Mouse (Mus musculus): ENCODE results near the gene Dhrs3. TPM values are rescaled to one million over a fixed set of nuclear protein-coding genes. Genes with fewer than 3 reads are reported as not detected.

Dhrs3 gene
- polyA plus RNA-seq (2015; fragmentation: Nextera tagmentation; extraction: Ambion mirVana), result 27.4 and 41.6 TPM in 2 replicates

DNA sequence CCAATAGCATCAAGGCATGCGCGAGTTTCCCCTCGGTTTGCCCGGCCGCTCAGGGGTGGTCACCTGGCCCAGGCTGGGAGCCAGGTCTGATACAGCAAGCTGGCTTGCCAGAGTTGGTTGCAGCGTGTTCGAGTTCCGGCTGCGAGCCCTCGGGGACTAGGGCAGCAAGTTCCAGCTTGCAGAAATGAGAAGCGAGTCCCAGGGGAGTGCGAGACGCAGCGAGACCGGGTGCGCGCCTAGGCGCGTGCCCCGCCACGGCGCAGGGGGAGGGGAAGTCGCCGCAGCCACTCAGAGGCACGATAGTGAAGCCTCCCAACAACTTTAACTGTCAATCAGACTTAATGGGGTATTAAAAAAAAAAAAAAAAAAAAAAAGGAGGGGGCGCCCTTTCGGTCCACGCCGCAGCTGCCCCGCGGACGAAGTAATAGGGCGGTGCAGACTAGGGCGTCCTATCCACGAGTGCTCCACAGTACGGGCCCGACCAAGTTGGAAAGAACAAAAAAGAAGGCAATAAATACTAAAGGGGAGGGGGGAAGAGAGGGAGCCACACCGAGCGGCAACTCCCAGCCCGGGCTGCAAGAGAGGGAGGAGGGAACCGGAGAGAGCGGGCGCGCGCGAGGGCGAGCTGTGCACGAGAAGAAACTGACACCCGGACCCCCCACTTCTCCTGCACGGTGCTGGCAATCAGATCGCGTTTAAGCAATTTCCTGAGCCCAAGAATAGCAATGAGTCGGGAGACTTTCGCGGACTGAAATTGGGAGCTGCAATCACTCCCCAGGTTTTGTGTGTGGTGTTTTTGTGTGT lies at the start of gene Dhrs3:
Gene Dhrs3, plus strand, starts transcription at position 695 of the 804 bp plus-strand sequence.
- H3K4me1 ChIP-seq (ENCODE audit: control insufficient read depth, insufficient read depth, low read length), result peaks cover 18% of the 10 kb centered on the region
- peak; percentile 70 for ATAC-seq
- no peaks in the 10 kb centered on the region for H3K36me3 ChIP-seq (ENCODE audit: control insufficient read depth, insufficient read depth, low read length)
- peak within 1 kb of the TSS; percentile 57 for H3K27ac ChIP-seq (ENCODE audit: low read length)
- under 1% methylated on average over 48 of the region's 55 CpGs for WGBS
- H3K4me2 ChIP-seq (ENCODE audit: low read length), result peak within 1 kb of the TSS; percentile 95
- H3K9ac ChIP-seq (ENCODE audit: low read depth, low read length), result peak within 1 kb of the TSS; percentile 55
- H3K27me3 ChIP-seq (ENCODE audit: control insufficient read depth, insufficient read depth, low read depth, low read length), result peaks cover 16% of the 10 kb centered on the region
- H3K4me3 ChIP-seq (ENCODE audit: low read depth, low read length), result peak within 1 kb of the TSS; percentile 49
- H3K9me3 ChIP-seq (replicated peaks; ENCODE audit: control insufficient read depth, low read length, poor library complexity, severe bottlenecking), result no peaks in the 10 kb centered on the region

DNA sequence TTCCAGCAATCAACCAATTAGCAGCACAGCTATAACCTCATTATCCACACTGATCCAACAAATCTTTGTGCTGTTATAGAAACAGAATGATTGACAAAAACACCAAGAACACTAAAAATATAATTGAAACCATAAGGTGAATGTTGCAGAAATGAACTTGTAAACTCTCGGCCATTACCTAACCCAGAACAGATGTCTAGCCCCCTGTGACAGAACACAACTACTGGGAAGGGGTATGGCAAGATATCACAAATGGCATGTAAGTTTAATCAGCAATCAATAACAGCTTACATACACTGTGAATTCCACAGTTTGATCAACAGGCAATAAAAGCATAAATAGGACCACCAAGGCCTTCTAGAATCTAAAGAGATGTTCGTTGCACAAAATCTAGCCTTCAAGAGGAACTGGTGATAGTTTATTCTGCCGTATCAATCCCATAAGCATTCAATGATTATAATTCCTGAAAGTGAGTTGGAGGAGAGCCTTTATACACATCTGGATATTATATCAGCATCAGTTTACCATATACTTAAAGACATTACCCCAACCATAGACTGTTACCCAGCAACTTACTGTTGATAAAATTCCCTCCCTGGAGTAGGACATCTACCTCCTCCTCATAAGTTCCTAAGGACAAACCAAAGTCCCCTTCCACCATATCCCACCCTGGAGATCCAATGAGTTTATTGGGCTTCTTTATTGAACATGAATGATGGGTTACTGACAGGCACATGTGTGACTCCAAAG lies 30.7 kb upstream of the Dhrs3 start:
- H3K4me3 ChIP-seq (ENCODE audit: low read depth, low read length), result no peak overlapping the region
- no peak for ATAC-seq
- H3K9ac ChIP-seq (ENCODE audit: low read depth, low read length), result no peak overlapping the region
- H3K4me2 ChIP-seq (ENCODE audit: low read length), result no peak overlapping the region
- no peaks in the 10 kb centered on the region for H3K4me1 ChIP-seq (ENCODE audit: control insufficient read depth, insufficient read depth, low read length)
- H3K9me3 ChIP-seq (replicated peaks; ENCODE audit: control insufficient read depth, low read length, poor library complexity, severe bottlenecking), result no peaks in the 10 kb centered on the region
- no peak overlapping the region for H3K27ac ChIP-seq (ENCODE audit: low read length)
- H3K36me3 ChIP-seq (ENCODE audit: control insufficient read depth, insufficient read depth, low read length), result no peaks in the 10 kb centered on the region
- WGBS, result 90% methylated on average over 3 of the region's 3 CpGs
- H3K27me3 ChIP-seq (ENCODE audit: control insufficient read depth, insufficient read depth, low read depth, low read length), result no peaks in the 10 kb centered on the region

DNA sequence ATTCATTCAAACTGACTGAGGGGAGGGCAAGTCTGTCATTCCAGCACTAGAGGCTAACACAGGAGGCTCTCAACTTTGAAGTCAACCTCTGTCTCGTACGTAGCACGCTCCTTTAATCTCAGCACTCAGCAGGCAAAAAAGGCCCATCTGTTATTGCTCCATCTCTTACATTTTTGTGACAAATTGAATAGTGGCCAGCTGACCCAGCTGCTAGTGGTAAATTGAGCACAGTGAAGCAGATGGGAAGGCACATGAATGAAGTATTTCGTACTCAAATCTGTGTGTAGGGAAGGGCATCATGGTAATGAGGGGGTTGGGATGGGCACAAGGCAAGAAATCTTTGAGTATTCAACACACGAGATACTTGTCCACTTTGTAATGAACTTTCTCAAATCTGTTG lies 24.7 kb upstream of the Dhrs3 start:
- H3K9ac ChIP-seq (ENCODE audit: low read depth, low read length), result no peak overlapping the region
- H3K9me3 ChIP-seq (replicated peaks; ENCODE audit: control insufficient read depth, low read length, poor library complexity, severe bottlenecking), result no peaks in the 10 kb centered on the region
- no peak overlapping the region for H3K4me2 ChIP-seq (ENCODE audit: low read length)
- no peaks in the 10 kb centered on the region for H3K4me1 ChIP-seq (ENCODE audit: control insufficient read depth, insufficient read depth, low read length)
- H3K36me3 ChIP-seq (ENCODE audit: control insufficient read depth, insufficient read depth, low read length), result no peaks in the 10 kb centered on the region
- WGBS, result 67% methylated on average over 5 of the region's 5 CpGs
- H3K27me3 ChIP-seq (ENCODE audit: control insufficient read depth, insufficient read depth, low read depth, low read length), result no peaks in the 10 kb centered on the region
- no peak overlapping the region for H3K27ac ChIP-seq (ENCODE audit: low read length)
- H3K4me3 ChIP-seq (ENCODE audit: low read depth, low read length), result no peak overlapping the region
- ATAC-seq, result no peak

DNA sequence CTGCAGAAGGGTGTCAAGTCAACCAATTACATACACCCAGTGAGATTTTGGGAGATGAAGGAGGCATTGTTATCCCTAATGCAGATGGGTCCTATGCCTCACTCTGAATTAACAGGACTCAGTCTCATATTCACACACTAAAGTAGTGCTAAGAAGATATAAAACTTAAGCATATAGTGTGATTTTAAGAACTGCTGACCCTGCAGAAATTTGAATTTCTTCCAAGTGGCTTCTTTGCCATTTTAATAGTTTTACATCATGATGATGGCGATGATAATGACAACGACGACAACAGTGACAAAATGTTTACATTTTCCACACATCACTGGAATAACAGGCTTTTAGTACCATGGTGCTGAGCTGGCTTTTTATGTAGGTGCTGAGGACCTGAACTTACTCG lies 24.0 kb upstream of the Dhrs3 start:
- H3K27ac ChIP-seq (ENCODE audit: low read length), result no peak overlapping the region
- H3K9me3 ChIP-seq (replicated peaks; ENCODE audit: control insufficient read depth, low read length, poor library complexity, severe bottlenecking), result no peaks in the 10 kb centered on the region
- no peak overlapping the region for H3K4me3 ChIP-seq (ENCODE audit: low read depth, low read length)
- 92% methylated on average over 4 of the region's 4 CpGs for WGBS
- no peak for ATAC-seq
- H3K9ac ChIP-seq (ENCODE audit: low read depth, low read length), result no peak overlapping the region
- no peaks in the 10 kb centered on the region for H3K27me3 ChIP-seq (ENCODE audit: control insufficient read depth, insufficient read depth, low read depth, low read length)
- no peaks in the 10 kb centered on the region for H3K4me1 ChIP-seq (ENCODE audit: control insufficient read depth, insufficient read depth, low read length)
- H3K36me3 ChIP-seq (ENCODE audit: control insufficient read depth, insufficient read depth, low read length), result no peaks in the 10 kb centered on the region
- no peak overlapping the region for H3K4me2 ChIP-seq (ENCODE audit: low read length)

DNA sequence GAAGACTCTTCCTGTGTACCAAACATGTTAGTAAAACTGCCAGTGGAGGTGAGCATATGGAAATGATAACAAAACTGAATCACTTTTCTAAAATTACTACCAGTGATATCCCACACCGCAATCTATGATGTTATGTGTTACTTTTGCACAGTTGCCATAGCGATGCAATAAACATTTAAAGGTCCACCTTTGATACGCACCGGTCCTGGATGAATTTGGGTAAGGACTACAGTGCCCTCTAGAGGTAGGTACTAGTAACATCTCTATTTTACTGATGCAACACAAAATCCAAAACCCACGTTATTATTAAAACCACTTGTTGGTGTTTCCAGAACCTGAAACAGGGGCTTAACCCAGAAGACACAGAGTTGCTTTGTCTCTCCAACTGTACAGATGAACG lies 19.7 kb upstream of the Dhrs3 start:
- no peak overlapping the region for H3K27ac ChIP-seq (ENCODE audit: low read length)
- H3K4me3 ChIP-seq (ENCODE audit: low read depth, low read length), result no peak overlapping the region
- no peak overlapping the region for H3K9ac ChIP-seq (ENCODE audit: low read depth, low read length)
- no peaks in the 10 kb centered on the region for H3K27me3 ChIP-seq (ENCODE audit: control insufficient read depth, insufficient read depth, low read depth, low read length)
- H3K36me3 ChIP-seq (ENCODE audit: control insufficient read depth, insufficient read depth, low read length), result no peaks in the 10 kb centered on the region
- 42% methylated on average over 6 of the region's 6 CpGs for WGBS
- H3K4me1 ChIP-seq (ENCODE audit: control insufficient read depth, insufficient read depth, low read length), result no peaks in the 10 kb centered on the region
- no peak overlapping the region for H3K4me2 ChIP-seq (ENCODE audit: low read length)
- no peaks in the 10 kb centered on the region for H3K9me3 ChIP-seq (replicated peaks; ENCODE audit: control insufficient read depth, low read length, poor library complexity, severe bottlenecking)
- ATAC-seq, result no peak

DNA sequence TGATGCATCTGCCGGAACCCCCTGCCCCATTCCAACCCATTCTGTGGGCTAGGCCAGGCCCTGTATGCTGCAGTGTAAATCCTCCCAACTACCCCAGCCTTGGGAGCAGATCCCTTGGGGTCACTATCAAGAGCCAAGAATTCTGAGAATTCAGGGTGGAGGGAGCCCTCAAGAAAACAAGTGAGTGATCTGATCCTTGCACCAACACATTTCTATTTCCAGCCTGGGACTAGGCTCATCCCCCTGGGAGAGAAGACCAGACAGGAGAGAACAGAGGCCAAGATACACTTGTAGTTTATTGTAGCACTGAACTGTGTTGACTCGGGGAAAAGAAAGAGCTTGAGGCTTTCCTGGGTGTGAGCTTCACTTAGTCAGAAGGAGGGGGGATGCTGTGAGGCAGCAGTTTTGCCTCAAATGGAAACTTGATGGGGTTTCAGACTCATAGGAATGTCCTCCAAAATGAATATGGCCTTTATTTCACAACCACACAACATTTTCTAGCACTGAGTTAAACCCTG lies 17.0 kb upstream of the Dhrs3 start:
- H3K36me3 ChIP-seq (ENCODE audit: control insufficient read depth, insufficient read depth, low read length), result no peaks in the 10 kb centered on the region
- no peaks in the 10 kb centered on the region for H3K4me1 ChIP-seq (ENCODE audit: control insufficient read depth, insufficient read depth, low read length)
- H3K27ac ChIP-seq (ENCODE audit: low read length), result no peak overlapping the region
- H3K9me3 ChIP-seq (replicated peaks; ENCODE audit: control insufficient read depth, low read length, poor library complexity, severe bottlenecking), result no peaks in the 10 kb centered on the region
- WGBS, result 86% methylated on average over 2 of the region's 2 CpGs
- no peaks in the 10 kb centered on the region for H3K27me3 ChIP-seq (ENCODE audit: control insufficient read depth, insufficient read depth, low read depth, low read length)
- no peak overlapping the region for H3K9ac ChIP-seq (ENCODE audit: low read depth, low read length)
- H3K4me3 ChIP-seq (ENCODE audit: low read depth, low read length), result no peak overlapping the region
- H3K4me2 ChIP-seq (ENCODE audit: low read length), result no peak overlapping the region
- ATAC-seq, result no peak

DNA sequence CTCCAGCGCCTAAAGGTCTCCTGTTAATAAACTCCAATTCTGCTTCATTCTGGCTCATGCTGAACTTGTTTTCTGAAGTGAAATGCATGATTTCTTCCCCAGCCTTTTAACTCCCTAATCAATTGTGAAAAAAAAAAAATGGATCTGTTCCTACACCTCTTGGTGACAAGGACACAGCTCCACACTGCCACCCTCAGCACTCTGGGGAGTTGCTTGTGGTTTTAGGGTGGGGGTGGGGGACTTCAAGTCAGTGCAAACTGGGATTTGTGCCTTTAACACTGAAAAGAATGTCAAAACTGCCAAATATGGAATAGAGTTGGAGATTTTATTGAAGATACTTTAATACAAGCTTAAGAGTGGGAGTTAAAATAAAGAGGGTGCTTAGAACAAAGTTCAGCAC lies 13.1 kb upstream of the Dhrs3 start:
- no peak overlapping the region for H3K9ac ChIP-seq (ENCODE audit: low read depth, low read length)
- H3K36me3 ChIP-seq (ENCODE audit: control insufficient read depth, insufficient read depth, low read length), result no peaks in the 10 kb centered on the region
- H3K4me2 ChIP-seq (ENCODE audit: low read length), result no peak overlapping the region
- H3K9me3 ChIP-seq (replicated peaks; ENCODE audit: control insufficient read depth, low read length, poor library complexity, severe bottlenecking), result no peaks in the 10 kb centered on the region
- no peak overlapping the region for H3K27ac ChIP-seq (ENCODE audit: low read length)
- ATAC-seq, result no peak
- 32% methylated on average over 1 of the region's 1 CpGs for WGBS
- no peaks in the 10 kb centered on the region for H3K4me1 ChIP-seq (ENCODE audit: control insufficient read depth, insufficient read depth, low read length)
- H3K27me3 ChIP-seq (ENCODE audit: control insufficient read depth, insufficient read depth, low read depth, low read length), result no peaks in the 10 kb centered on the region
- H3K4me3 ChIP-seq (ENCODE audit: low read depth, low read length), result no peak overlapping the region

DNA sequence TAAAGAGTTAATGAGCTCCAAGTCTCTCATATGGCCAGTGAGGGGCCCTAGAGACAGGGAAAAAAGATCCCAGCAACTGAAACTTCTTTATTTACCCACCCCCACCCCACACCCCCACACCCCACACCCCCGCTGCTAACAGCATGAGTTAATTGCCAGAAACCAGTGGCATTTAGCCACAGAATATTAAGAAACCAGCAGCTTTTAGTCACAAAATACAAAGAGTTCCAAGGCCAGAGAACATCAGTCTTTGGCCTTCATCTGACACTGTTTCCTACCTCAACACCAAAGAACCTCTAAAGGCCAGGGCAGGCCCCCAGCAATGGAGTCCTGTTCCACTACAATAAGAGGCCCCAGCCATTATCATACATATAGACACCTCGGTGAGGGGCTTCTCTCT lies 11.3 kb upstream of the Dhrs3 start:
- no peaks in the 10 kb centered on the region for H3K4me1 ChIP-seq (ENCODE audit: control insufficient read depth, insufficient read depth, low read length)
- WGBS, result 82% methylated on average over 2 of the region's 2 CpGs
- no peaks in the 10 kb centered on the region for H3K27me3 ChIP-seq (ENCODE audit: control insufficient read depth, insufficient read depth, low read depth, low read length)
- H3K36me3 ChIP-seq (ENCODE audit: control insufficient read depth, insufficient read depth, low read length), result no peaks in the 10 kb centered on the region
- no peak overlapping the region for H3K4me3 ChIP-seq (ENCODE audit: low read depth, low read length)
- no peaks in the 10 kb centered on the region for H3K9me3 ChIP-seq (replicated peaks; ENCODE audit: control insufficient read depth, low read length, poor library complexity, severe bottlenecking)
- ATAC-seq, result no peak
- H3K4me2 ChIP-seq (ENCODE audit: low read length), result no peak overlapping the region
- no peak overlapping the region for H3K9ac ChIP-seq (ENCODE audit: low read depth, low read length)
- H3K27ac ChIP-seq (ENCODE audit: low read length), result no peak overlapping the region

DNA sequence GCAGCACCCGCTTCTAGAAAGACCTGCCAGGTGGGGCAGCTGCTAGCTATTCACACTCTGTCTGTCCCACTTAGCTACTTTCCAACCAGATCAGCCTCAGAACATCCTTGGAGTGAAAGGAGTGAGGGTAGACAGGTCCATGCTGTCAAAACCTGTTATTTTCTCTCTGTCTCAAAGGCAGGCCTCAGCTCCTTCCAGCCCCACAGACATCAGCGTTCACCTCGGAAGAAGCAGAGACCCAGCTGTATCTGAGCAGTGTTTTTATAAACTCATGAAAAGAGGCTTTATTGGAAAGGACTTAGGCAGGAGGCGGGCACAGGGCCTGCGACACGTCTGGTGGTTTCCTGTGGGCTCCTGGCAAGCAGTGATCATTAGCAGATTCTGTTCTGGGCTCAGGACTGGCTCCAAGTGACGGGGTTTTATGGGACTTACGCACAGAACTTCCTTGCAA lies 9.7 kb upstream of the Dhrs3 start:
- Histone ChIP-seq H3K27me3 (ENCODE audit: control insufficient read depth, insufficient read depth, low read depth, low read length) (no peaks in the 10 kb centered on the region), H3K27ac (ENCODE audit: low read length) (no peak overlapping the region), H3K9me3 (replicated peaks; ENCODE audit: control insufficient read depth, low read length, poor library complexity, severe bottlenecking) (no peaks in the 10 kb centered on the region), H3K9ac (ENCODE audit: low read depth, low read length) (no peak overlapping the region), H3K4me2 (ENCODE audit: low read length) (no peak overlapping the region), H3K4me1 (ENCODE audit: control insufficient read depth, insufficient read depth, low read length) (no peaks in the 10 kb centered on the region), H3K36me3 (ENCODE audit: control insufficient read depth, insufficient read depth, low read length) (no peaks in the 10 kb centered on the region), H3K4me3 (ENCODE audit: low read depth, low read length) (no peak overlapping the region)
- peak; percentile 15; the same call in 1 of the 2 replicates for ATAC-seq
- 64% methylated on average over 8 of the region's 8 CpGs for WGBS
